22 mouse cellular contexts compared by ENCODE assay signal in genomic region chr5:140682113-140682512, GRCm38 (mm10).
"Had no signal": no experiment of that assay in that cellular context is flagged by ENCODE, and none has a peak within 500 bp of the region (broad histone marks: within the 10 kb centered on the region; RNA-seq: fewer than 3 reads in every experiment).

No protein-coding gene starts in this region.

- H3K4me2 ChIP-seq: limb, embryonic 13.5 days; lung, embryonic 15.5 days; midbrain, embryonic 13.5 days; neural tube, embryonic 13.5 days had no signal

- H3K27ac ChIP-seq: hindbrain, postnatal 0 days; layer of hippocampus, adult 2 months; limb, embryonic 13.5 days; lung, embryonic 15.5 days; midbrain, embryonic 10.5 days; midbrain, embryonic 13.5 days; neural tube, embryonic 13.5 days had no signal

- H3K9ac ChIP-seq: limb, embryonic 13.5 days; lung, embryonic 15.5 days; midbrain, embryonic 13.5 days; neural tube, embryonic 13.5 days had no signal

- H3K4me3 ChIP-seq: layer of hippocampus, adult 2 months; limb, embryonic 13.5 days; lung, embryonic 15.5 days; midbrain, embryonic 10.5 days; midbrain, embryonic 13.5 days; myocyte; neural tube, embryonic 13.5 days had no signal

- H3K27me3 ChIP-seq: limb, embryonic 13.5 days; lung, embryonic 15.5 days; midbrain, embryonic 13.5 days; neural tube, embryonic 13.5 days had no signal

- DNase-seq: kidney, adult 18-20 months; kidney, adult 9 months; kidney, postnatal 14 days; layer of hippocampus, adult 9-11 months; left cerebral cortex, postnatal 4 days; lung, adult 18-20 months; lung, postnatal 10 days; lung, postnatal 36 days; retina, postnatal 1 day; thymus, adult 18-20 months; thymus, postnatal 4 days had no signal

- H3K4me1 ChIP-seq: limb, embryonic 13.5 days; lung, embryonic 15.5 days; midbrain, embryonic 10.5 days; neural tube, embryonic 13.5 days had no signal

- H3K9me3 ChIP-seq: limb, embryonic 13.5 days; lung, embryonic 15.5 days; midbrain, embryonic 10.5 days; midbrain, embryonic 13.5 days; neural tube, embryonic 13.5 days had no signal

- ATAC-seq: hindbrain, postnatal 0 days; inflammation-experienced regulatory T-cells, adult 6 months; intestine, embryonic 16.5 days; midbrain, embryonic 13.5 days; midbrain, embryonic 16.5 days had no signal
